Mouse (Mus musculus): ENCODE results near the gene Alpl.

- TF ChIP-seq CTCF (IDR thresholded peaks at IDR 0.05) (no peak), EP300 (IDR thresholded peaks at IDR 0.05) (no peak)
Observed at GRCm38 (mm10) chr4:137816216-137816615, 20.0 kb upstream of the Alpl start.
